Mouse (Mus musculus) embryonic facial prominence, embryonic 11.5 days (tissue): ENCODE measurements around the gene Cables2. TPM values are rescaled to one million over a fixed set of nuclear protein-coding genes. Genes with fewer than 3 reads are reported as not detected.

Experiments used
- ATAC-seq: fragments of 200-750 bp; cut with Nextera tagmentation; replicated peaks from 2 replicates; pipeline ENCODE4 v1.8.0; 2017; ENCODE audit warnings: low read depth; ENCODE audit not compliant: insufficient number of reproducible peaks, low FRiP score, low TSS enrichment
- DNase-seq: peaks from one replicate; pipeline ENCODE4 v3.0.0-alpha.2; 2015; ENCODE audit warnings: low spot score
- H3K27ac ChIP-seq: fragments of 300-500 bp; sonication (generic); replicated peaks from 2 replicates; pipeline ENCODE4 v1.5.1; 2014; ENCODE audit warnings: mild to moderate bottlenecking, low read depth, low read length, control low read depth
- H3K27me3 ChIP-seq: fragments of 300-500 bp; sonication (generic); 2 replicates; pipeline ENCODE4 v1.6.1; 2014; ENCODE audit warnings: mild to moderate bottlenecking, low read length, moderate library complexity, mixed read lengths; ENCODE audit not compliant: control insufficient read depth, insufficient read depth
- H3K36me3 ChIP-seq: fragments of 300-500 bp; sonication (generic); replicated peaks from 2 replicates; pipeline ENCODE4 v1.6.1; 2014; ENCODE audit warnings: low read depth, mild to moderate bottlenecking, low read length, moderate library complexity, mixed read lengths; ENCODE audit not compliant: control insufficient read depth, insufficient read depth
- H3K4me1 ChIP-seq: fragments of 300-500 bp; sonication (generic); 2 replicates; pipeline ENCODE4 v1.6.1; 2014; ENCODE audit warnings: low read length, mixed read lengths; ENCODE audit not compliant: control insufficient read depth, insufficient read depth
- H3K4me2 ChIP-seq: fragments of 300-500 bp; sonication (generic); 2 replicates; pipeline ENCODE4 v1.6.1; 2014; ENCODE audit warnings: low read depth, mild to moderate bottlenecking, control low read depth, low read length, moderate library complexity
- H3K4me3 ChIP-seq: fragments of 300-500 bp; sonication (generic); 2 replicates; pipeline ENCODE4 v1.5.1; 2014; ENCODE audit warnings: low read depth, low read length, control low read depth
- H3K9ac ChIP-seq: fragments of 300-500 bp; sonication (generic); replicated peaks from 2 replicates; pipeline ENCODE4 v1.6.1; 2014; ENCODE audit warnings: mild to moderate bottlenecking, control low read depth, low read length
- H3K9me3 ChIP-seq: fragments of 300-500 bp; sonication (generic); replicated peaks from 2 replicates; pipeline ENCODE4 v1.6.1; 2016; ENCODE audit warnings: mild to moderate bottlenecking, low read length, inconsistent platforms, mixed read lengths; ENCODE audit not compliant: control insufficient read depth
- WGBS: fragments of 180-500 bp; shearing (Covaris S2); extraction: QIAGEN DNeasy Blood & Tissue Kit; methylation state at CpG from one replicate; pipeline ENCODE4 v1.1.7; 2014; 5-methylcytosine and 5-hydroxymethylcytosine counted together
- polyA plus RNA-seq: library from polyadenylated mRNA; unstranded; fragments of >200 nt; fragmentation: Nextera tagmentation; extraction: Ambion mirVana; gene quantifications from 2 replicates; pipeline ENCODE4 v1.2.1, GENCODE M21; 2014

Gene Cables2
- polyA plus RNA-seq, 1 experiment from 2014 or later: 14.5 TPM

GRCm38 (mm10) chr2:180292906-180293305 is 19.6 kb upstream of the Cables2 start:
- WGBS: 69% methylated on average over 8 of the region's 8 CpGs
- DNase-seq (no peak), ATAC-seq (0 out of 2 replicates have a peak, but pooled peaks have one; percentile 2)
- Histone ChIP-seq H3K9me3 (no peaks in the 10 kb centered on the region), H3K27ac (no peak overlapping the region), H3K4me3 (no peak overlapping the region), H3K36me3 (no peaks in the 10 kb centered on the region), H3K9ac (no peak overlapping the region), H3K27me3 (no peaks in the 10 kb centered on the region), H3K4me2 (no peak overlapping the region), H3K4me1 (0 out of 2 replicates have a peak, but pooled peaks cover 2% of the 10 kb centered on the region)

GRCm38 (mm10) chr2:180292026-180292425 is 18.7 kb upstream of the Cables2 start:
- DNase-seq (no peak), ATAC-seq (no peak)
- H3K4me1 ChIP-seq: 0 out of 2 replicates have a peak, but pooled peaks cover 2% of the 10 kb centered on the region
- no peaks in the 10 kb centered on the region for H3K27me3 ChIP-seq
- H3K27ac ChIP-seq: no peak overlapping the region
- H3K4me3 ChIP-seq: no peak overlapping the region
- H3K9ac ChIP-seq: no peak overlapping the region
- H3K36me3 ChIP-seq: no peaks in the 10 kb centered on the region
- 74% methylated on average over 4 of the region's 4 CpGs for WGBS
- H3K9me3 ChIP-seq: no peaks in the 10 kb centered on the region
- H3K4me2 ChIP-seq: no peak overlapping the region

- H3K9me3 ChIP-seq: no peaks in the 10 kb centered on the region
- no peak overlapping the region for H3K4me3 ChIP-seq
- no peak overlapping the region for H3K27ac ChIP-seq
- no peak for ATAC-seq
- WGBS: 70% methylated on average over 5 of the region's 5 CpGs
- H3K36me3 ChIP-seq: no peaks in the 10 kb centered on the region
- H3K4me2 ChIP-seq: no peak overlapping the region
- H3K9ac ChIP-seq: no peak overlapping the region
- DNase-seq: no peak
- 0 out of 2 replicates have a peak, but pooled peaks cover 2% of the 10 kb centered on the region for H3K4me1 ChIP-seq
- H3K27me3 ChIP-seq: no peaks in the 10 kb centered on the region
Observed at GRCm38 (mm10) chr2:180291566-180291965, 18.3 kb upstream of the Cables2 start.

GRCm38 (mm10) chr2:180290503-180290902 is 17.2 kb upstream of the Cables2 start:
- Histone ChIP-seq H3K4me2 (no peak overlapping the region), H3K4me1 (0 out of 2 replicates have a peak, but pooled peaks cover 2% of the 10 kb centered on the region), H3K9ac (no peak overlapping the region), H3K27me3 (no peaks in the 10 kb centered on the region), H3K4me3 (no peak overlapping the region), H3K27ac (no peak overlapping the region), H3K9me3 (no peaks in the 10 kb centered on the region), H3K36me3 (no peaks in the 10 kb centered on the region)
- DNase-seq: no peak
- ATAC-seq: no peak
- WGBS: 58% methylated on average over 6 of the region's 6 CpGs

GRCm38 (mm10) chr2:180289440-180290108 is 16.3 kb upstream of the Cables2 start, which contains the start of gene Rbbp8nl:
Rbbp8nl (minus strand) TSS chr2:180289879.
- no peak; the same call in 1 of the 2 replicates for ATAC-seq
- no peaks in the 10 kb centered on the region for H3K36me3 ChIP-seq
- DNase-seq: peak; percentile 71
- no peaks in the 10 kb centered on the region for H3K27me3 ChIP-seq
- no peak within 1 kb of the TSS for H3K4me3 ChIP-seq
- 25% methylated on average over 16 of the region's 16 CpGs for WGBS
- no peak within 1 kb of the TSS for H3K9ac ChIP-seq
- H3K9me3 ChIP-seq: no peaks in the 10 kb centered on the region
- no peak within 1 kb of the TSS; the same call in 1 of the 2 replicates for H3K27ac ChIP-seq
- peak within 1 kb of the TSS; percentile 23 for H3K4me2 ChIP-seq
- H3K4me1 ChIP-seq: 0 out of 2 replicates have a peak, but pooled peaks cover 2% of the 10 kb centered on the region

GRCm38 (mm10) chr2:180288966-180289365 is 15.7 kb upstream of the Cables2 start:
- Histone ChIP-seq H3K9ac (no peak overlapping the region), H3K4me2 (peak overlapping the region; percentile 23; the same call in 1 of the 2 replicates), H3K9me3 (no peaks in the 10 kb centered on the region), H3K4me1 (0 out of 2 replicates have a peak, but pooled peaks cover 2% of the 10 kb centered on the region), H3K4me3 (no peak overlapping the region), H3K27me3 (no peaks in the 10 kb centered on the region), H3K27ac (no peak overlapping the region; the same call in 1 of the 2 replicates), H3K36me3 (no peaks in the 10 kb centered on the region)
- 40% methylated on average over 11 of the region's 11 CpGs for WGBS
- no peak for DNase-seq
- peak; percentile 40; the same call in 1 of the 2 replicates for ATAC-seq

- DNase-seq (no peak), ATAC-seq (no peak)
- no peak overlapping the region for H3K4me2 ChIP-seq
- H3K36me3 ChIP-seq: no peaks in the 10 kb centered on the region
- 85% methylated on average over 8 of the region's 8 CpGs for WGBS
- H3K9ac ChIP-seq: no peak overlapping the region
- no peaks in the 10 kb centered on the region for H3K9me3 ChIP-seq
- H3K4me1 ChIP-seq: peaks cover 2% of the 10 kb centered on the region; the same call in 1 of the 2 replicates
- H3K4me3 ChIP-seq: no peak overlapping the region
- no peak overlapping the region for H3K27ac ChIP-seq
- H3K27me3 ChIP-seq: no peaks in the 10 kb centered on the region
Observed at GRCm38 (mm10) chr2:180279321-180279720, 6.0 kb upstream of the Cables2 start.

GRCm38 (mm10) chr2:180277773-180278320 is 4.6 kb upstream of the Cables2 start:
- no peaks in the 10 kb centered on the region for H3K36me3 ChIP-seq
- H3K4me1 ChIP-seq: peaks cover 2% of the 10 kb centered on the region; the same call in 1 of the 2 replicates
- H3K9me3 ChIP-seq: no peaks in the 10 kb centered on the region
- H3K4me3 ChIP-seq: no peak overlapping the region
- H3K4me2 ChIP-seq: no peak overlapping the region
- H3K27ac ChIP-seq: no peak overlapping the region
- DNase-seq (no peak), ATAC-seq (no peak)
- WGBS: 70% methylated on average over 8 of the region's 8 CpGs
- H3K9ac ChIP-seq: no peak overlapping the region
- H3K27me3 ChIP-seq: no peaks in the 10 kb centered on the region
